Mouse (Mus musculus) layer of hippocampus, adult 8-10 months (tissue): ENCODE results near the gene Iqschfp. TPM values are rescaled to one million over a fixed set of nuclear protein-coding genes. Genes with fewer than 3 reads are reported as not detected.

Source experiments
- DNase-seq, 2 experiments: peaks; one replicate each; pipeline ENCODE4 v3.0.0; 2022; ENCODE audit warnings: low spot score in 2 of 2
- total RNA-seq, 4 experiments: library from RNA; stranded (reverse); gene quantifications; 2 replicates each; pipeline ENCODE4 v1.2.4; 2022

Gene Iqschfp
- total RNA-seq, 4 experiments from 2014 or later = 10.0 to 16.4 (median 14.6) TPM

DNA sequence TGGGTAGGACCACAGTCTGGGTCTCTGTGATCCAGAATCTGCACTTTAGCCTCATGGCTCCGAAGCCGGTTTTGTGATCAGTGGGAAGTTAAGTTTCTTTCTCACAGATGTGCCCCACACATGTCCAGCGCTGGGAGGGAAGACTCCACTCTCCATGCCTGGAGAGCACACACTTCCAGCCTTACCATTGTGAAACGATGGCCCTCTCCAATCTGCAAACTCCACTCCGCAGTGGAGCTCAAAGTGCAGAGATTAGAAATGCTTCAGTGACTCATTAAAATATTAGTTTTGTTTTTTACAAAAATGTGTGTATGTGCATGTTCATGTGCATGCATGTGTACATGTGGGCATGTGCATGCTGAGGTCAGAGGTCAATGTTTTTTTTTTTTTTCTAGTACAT lies 626.6 kb downstream of the Iqschfp start:
- DNase-seq = no peak

DNA sequence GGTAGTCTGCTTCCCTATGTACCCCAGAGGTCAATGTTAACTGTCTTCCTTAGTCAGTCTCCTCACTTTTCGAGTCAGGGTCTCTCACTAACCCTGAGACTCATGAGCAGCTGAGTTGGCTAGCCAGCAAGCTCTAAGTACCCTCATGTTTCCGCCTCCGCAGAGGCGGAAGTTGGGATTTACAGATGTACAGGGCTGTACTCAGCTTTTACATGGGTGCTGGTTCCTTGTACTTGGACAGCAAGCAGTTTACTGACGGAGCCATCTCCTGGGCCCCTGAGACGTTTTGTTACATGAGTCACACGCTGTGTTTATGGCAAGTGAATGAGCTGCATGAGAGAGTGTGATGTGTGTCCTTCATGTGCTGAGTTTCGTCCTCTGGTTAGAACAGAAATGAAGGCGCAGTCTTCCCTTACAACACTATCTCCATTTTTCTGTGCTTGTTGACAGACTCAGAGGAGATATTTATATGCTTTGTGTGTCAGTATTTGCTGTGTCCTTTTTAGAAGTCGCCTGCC lies 633.4 kb downstream of the Iqschfp start:
- DNase-seq = peak in 1 of 2 experiments; percentile 1

DNA sequence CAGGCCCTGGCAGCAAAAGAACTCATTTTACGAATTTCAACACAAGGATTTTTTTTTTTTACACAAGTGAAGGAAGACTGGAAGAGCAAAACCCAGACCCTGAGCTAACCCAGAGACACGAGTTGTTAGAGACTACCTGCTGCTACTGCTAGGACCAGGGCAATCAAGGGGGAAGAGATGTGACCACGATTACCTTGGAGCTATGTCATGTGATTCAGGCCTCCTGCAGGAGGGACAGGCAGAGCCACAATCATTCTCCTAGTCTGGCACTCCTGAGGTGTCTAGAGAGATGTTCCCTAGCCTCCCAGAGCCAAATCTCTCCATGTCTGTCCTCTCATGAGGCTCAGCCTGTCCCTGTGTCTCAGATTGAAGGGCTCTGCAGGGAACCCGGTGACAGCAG lies 634.4 kb downstream of the Iqschfp start:
- no peak for DNase-seq

DNA sequence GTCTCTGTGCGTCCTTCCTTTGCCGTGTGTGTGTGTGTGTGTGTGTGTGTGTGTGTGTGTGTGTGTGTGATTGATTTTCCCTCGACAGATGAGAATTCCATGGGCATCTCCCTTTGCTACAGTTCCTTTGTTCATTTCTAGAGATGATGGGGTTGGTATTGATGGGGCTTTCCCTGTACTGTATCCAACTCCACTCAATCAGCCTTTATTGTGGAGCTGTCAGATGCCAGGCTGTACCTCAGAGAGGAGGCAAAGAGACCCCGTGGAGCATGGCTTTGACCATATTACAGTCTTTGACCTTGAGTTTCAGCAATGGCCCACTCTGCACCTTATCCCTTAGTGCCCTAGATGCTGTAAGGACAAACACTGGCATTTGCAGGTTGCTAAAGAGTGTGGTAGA lies 635.1 kb downstream of the Iqschfp start:
- no peak for DNase-seq

DNA sequence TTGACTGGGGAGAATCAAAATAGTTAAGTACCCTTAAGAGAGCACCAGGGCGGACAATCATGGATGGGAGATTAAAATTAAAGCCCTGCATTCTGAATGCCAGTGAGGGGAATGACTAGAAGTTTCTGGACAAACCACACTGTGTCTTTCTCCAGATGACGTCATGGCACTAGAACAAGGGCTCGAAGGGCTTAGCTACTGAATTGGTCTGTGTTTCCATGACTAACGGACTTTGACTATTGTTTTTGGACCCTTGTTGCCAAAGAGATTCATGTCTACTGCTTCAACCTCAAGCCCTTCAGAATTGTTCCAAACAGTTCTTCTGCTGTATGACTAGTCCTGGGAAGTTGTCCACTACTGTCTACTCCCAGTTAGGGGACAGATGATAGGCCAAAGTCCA lies 639.9 kb downstream of the Iqschfp start:
- DNase-seq = no peak

DNA sequence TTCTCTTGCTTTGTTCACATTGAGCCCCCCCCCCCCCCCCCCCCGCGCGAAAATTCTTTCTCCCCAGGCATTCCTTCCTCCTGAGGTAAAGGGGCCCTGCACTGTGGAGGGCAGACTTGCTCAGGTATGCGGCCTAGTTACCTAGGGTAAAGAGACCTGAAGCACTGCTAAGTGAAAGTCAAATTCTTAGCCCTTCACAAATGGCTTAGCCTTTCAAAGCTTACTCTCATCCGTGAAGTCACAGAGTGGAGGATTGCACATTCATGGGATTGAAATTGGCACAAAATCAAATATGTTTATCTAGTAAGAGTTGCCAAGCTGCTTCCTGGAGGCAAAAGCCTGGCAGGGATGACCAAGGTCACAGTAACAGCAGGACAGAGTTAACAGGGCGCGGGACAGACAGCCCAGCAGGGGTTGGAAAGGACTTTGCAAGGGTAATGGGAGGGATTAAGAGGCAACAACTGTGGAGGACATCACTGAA lies 642.6 kb downstream of the Iqschfp start:
- DNase-seq = no peak

DNA sequence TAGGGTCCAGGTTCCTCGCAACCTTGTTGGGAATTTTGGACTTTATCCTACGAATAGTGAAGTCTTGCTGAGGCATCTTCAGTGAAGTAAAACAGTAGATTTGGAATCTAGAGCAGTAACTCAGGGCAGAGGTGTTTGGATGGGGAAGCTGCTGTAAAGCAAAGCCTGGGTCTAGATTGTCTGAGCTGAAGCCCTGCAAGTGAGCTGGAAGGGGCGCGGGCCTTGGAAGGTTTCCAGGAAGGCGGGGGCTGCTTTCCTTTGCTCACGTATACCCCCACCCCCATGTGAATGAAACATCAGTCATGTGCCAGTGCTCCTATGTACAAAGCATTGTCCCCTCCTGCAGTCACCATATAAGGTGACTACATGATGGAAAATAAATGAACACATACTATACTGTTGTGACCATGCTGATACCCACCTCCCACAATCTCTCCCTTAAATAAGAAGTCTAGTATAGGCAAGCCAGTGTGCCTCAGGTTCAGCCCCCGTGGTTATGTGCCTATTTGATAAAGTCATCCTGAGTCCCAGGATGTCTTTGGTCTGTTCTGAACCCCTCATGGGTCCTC lies 643.2 kb downstream of the Iqschfp start:
- no peak for DNase-seq

DNA sequence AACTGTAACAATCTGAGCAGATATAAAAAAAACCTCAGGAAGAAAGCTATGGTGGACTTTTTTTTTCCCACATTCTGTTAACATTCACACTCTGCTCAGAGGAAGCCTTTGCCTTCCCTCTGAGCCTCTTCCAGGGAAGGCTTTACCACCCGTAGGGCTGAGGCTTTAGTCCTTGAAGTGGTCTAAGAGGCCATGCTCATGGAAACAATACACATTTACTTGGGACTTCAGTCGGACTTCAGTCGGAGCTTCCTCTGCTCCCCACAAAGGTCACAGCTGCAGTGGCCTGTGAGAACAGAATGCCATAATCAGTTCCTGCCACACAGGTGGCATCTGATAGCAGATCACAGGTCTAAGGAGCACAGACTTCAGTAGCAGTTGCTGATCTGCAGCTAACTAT lies 644.0 kb downstream of the Iqschfp start:
- no peak for DNase-seq

DNA sequence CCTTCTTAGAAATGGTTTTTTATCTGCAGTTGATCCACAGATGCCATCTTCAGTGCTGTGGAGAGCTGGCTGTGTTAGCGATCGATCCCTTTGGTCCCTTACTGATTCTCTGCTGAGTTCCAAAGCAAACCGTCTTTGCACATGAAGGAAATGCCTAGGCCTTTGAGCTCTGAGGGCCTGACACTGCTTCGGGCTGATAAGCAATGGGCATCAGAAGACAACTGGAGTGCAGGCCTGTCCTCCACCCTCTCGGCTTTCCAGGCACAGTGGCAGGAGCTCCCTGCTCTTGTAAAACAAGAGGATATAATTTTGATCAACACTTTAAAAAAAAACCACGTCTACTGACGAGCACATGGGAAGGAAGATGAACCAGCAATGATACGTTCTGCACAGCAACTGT lies 649.7 kb downstream of the Iqschfp start:
- DNase-seq = no peak

DNA sequence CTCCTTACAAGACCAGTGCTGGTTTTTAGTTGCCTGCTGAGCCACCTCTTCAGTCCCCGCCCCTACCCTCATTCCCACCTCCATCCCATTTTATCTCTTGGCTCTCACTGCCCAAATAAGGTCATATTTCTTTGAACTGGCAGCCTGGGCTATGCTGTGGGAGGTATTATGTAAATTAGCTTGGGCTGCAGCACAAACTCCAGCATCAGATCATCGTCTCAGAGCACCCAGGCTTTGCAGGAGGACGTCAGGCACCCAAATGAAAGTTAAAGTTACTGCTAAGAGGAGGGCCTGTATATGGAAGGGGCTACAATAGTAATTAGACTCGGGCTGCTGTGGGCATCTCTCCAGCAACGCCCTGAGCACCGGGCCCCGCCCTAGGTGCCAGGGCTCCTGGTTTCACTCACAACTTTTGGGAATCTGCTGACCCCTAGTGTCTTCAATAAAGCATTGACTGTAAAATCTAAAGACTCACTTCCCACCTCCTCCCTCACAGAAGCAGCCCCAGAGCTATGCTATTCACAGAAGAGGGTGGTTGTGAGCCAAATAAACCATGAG lies 651.0 kb downstream of the Iqschfp start:
- peak; percentile 62 to 64 for DNase-seq

DNA sequence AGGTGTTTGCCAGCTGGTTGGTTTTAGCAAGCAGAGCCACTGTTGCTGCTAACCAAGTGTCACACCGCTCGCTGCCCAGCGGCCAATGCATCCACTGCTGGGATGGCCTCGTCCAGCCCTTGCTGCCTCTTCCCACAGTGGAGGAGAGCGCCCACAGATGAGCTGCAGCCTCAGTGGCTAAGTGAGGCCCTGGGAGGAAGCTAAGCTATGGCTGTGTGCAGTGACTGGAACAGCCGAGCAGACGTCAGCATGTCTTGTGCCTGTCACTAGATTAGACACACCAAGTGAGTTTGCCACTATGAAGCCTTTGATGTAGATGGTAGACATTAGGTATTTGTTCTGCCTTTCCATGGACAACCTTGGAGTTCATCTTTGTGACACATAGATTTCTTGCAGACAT lies 652.8 kb downstream of the Iqschfp start:
- no peak for DNase-seq

DNA sequence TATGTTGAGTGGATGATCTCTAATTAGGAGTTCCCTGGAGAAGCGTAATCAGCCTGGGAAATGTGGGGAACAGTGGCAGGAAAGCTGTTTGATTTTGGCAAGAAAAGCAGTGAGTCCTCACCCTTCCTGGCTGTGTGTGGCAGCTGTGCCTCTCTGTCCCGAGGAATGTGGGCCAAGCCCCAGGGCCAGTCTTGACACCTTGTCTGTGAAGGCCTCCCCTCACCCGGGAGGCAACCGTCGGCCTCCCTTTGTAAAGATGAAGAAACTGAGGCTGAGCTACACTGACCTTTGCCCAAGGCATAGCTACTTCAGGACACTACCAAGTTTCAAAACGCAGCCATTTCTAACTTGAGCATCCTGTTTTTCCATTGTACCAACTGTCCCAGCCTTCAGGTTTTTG lies 653.9 kb downstream of the Iqschfp start:
- DNase-seq = no peak

DNA sequence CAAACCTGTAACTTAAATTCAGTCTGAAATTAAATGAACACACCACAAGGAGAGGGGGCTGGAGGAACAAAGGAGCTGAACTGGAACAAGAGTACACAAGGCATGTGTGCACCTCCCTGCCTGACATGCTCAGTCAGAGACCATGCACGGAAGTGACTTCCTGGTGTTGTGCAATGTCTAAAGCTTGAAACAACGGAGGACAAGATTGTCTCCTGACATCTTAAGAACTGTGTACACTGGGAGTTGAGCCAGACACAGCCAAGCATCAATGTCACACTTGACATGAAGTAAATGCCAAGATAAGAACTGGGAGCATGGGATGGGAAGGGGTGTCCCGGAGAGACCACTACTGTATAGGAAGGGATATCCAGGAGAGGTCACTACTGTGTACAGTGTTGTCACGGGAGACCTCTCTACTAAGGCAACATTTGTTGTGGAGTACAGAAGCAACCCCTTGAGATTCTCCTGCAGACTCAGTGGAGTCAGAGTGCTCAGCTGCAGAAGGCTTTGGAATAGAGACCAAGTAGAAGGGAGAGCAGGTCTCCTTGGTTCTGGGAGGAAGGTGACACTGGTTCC lies 663.1 kb downstream of the Iqschfp start:
- no peak for DNase-seq

DNA sequence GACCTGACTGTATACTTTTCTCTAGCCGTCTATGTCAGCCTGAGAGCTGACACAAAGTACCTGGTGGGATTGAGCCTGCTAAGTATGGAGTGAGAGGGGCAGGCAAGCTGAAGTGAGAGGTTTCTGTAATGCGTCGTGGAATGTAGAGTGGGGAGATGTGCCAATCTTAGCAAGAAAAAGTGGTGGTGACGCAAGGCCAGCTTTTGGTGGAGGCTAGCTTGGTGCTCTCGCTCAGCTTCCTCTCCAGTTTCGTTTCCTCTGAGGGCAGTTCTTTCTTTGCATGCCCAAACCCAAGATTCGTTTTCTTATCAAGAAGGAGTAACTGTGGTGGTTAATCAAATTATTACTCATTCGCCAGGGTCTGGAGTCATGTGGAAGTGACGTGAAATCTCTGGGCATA lies 664.9 kb downstream of the Iqschfp start:
- DNase-seq = no peak

DNA sequence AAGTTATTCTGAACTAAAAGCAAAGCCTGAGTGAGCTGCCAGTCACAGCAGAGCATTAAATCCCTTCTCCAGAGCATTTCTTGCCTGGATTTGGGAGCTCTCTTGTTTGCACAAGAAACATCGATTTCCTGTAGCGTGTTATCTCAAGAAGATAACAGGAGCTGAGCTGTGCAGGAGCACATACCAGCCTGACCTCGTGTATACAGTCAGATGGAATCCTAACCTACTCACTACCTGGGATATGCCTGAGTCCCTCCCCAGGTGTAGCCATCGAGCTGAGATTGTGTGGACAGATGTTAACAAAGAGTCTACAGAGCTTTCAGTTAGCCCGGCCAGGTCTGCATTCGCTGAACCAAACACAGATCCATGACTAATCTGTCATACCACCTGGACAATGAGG lies 666.7 kb downstream of the Iqschfp start:
- DNase-seq = no peak

DNA sequence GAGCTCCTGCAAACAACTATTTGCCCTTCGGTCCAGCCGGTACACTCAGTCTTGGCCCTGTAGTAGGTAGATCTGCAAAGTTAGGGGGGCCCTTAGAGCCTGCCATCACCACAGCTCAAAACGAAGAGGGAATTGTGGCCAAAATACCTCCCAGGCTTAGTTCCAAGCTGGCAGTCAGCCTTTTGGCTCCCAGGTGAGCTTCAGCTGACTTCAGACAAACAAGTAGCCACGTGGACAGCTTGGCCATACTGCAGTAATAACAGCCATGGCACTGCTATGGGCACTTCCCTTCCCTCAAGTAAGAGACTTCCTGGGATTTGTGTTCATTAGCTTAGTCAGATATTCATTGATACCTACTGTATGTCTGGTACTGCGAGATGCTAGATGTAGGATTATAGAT lies 668.0 kb downstream of the Iqschfp start:
- DNase-seq = no peak

DNA sequence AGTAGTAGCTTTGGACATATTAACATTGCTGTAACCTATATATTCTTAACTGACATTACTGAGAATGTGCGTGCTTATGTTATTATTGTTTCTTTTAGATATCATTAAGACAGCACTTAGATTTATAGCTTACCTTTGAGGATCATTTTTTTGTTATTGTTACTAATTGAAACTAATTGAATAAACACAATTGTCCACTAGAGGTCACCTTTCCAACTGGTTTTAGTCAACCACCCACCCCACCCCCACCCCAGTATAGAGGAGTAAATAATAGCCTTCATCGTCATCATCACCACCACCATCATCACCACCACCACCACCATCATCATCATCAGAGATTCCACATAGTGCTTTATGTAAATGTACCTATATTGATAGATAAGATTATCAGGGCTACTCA lies 670.8 kb downstream of the Iqschfp start:
- DNase-seq = no peak

DNA sequence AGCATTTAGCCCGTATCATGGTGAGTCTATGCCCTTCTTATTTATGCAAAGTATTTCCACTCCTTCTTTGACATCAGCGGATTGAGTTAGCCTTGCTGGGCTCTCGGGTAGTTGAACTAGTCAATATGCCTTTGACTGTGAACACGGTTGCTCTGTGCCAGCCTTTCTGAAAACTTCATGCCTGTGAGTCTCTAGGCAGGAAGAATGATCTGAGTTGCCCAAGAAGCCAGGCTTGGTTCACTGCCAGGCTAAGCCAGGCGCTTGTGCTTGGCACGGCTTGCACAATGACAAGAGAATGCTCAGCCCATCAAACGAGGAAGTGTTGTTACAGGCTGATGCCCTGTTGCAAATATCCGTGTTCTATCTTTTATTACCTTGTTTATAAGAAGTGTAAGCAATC lies 671.9 kb downstream of the Iqschfp start:
- no peak for DNase-seq

DNA sequence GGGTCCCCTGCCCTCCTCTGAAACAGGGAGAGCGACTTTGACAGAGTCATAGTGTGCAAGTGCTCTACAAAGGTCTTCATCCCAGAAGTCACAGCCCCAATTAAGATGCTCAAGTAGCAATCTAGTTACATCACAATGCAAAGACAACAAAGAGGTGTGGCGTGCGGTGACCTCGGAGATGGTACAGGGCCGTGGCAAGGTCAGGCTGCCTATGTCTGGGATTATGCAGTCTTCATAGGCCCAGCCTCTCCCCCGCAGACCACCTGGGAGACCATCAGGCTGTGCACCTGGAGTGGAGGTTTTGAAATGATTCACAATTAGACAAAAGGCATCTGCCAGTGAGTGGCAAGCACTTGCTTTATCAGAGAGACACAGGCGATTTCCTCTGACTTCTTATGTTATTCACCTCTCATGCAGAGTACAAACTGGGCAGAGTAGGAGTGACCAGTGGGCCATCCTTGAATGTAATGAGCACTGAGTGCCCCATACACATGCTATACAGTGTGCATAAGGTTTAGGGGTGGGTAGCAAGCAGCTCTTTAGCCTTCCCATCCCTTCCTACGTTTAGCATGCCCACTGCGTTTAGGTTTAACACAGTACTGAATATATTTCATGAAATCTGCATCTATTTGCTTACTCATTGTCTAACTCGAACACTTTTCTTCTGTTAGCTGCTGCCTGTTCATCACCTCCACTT lies 673.1 kb downstream of the Iqschfp start:
- no peak for DNase-seq

DNA sequence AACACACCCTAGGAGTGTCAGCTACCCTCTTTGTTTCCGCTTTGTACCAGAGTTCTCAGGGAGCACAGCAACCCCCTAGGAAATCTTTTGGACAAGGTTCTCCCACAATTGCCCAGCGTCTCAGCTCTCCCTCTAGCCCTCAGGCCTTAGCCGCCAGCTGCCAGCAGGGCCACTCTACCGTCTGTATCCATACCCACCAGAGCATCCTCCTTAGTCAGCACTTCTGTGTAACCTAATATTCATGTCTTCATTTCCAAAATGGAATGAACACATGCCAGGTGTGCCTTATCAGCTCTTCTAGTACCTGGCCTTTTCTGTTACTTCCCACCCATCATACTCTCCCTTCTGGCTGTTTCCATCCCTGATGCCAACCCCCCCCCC lies 673.6 kb downstream of the Iqschfp start:
- DNase-seq = no peak

DNA sequence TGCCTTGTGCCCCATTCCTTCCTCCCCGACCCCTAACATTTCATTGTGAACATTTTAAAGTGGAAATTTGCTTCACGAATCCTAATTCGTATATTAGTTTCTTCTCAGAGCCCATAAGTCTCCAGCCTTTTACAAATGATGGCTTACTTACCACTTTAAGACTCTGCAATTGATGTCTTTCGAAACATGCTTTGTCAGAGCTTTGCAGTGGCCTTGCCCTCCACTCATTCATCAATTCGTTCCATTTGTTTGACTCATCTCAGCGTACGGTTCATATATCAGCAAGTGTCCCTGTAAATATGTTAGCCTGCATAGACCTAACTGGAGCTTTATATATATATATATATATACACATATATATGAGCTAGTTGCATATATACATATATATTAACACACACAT lies 675.5 kb downstream of the Iqschfp start:
- no peak for DNase-seq

DNA sequence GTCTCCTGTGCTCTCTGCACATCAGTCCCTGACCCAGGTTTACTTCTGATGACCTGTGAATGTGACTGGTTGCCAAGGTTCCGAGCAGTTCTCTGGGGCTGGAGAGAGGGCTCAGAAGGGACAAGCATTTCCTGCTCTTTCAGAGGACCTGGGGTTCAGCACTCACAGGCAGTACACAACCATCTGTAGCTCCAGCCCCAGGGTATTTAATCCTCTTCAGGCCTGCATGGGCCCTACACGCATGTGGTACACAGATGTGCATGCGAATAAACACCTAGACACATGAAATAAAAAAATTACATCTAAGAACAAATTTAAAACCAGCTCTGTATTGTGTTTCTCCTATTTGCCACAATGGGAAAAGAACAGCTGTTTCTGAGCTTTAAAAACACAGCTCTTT lies 676.1 kb downstream of the Iqschfp start:
- DNase-seq = no peak

DNA sequence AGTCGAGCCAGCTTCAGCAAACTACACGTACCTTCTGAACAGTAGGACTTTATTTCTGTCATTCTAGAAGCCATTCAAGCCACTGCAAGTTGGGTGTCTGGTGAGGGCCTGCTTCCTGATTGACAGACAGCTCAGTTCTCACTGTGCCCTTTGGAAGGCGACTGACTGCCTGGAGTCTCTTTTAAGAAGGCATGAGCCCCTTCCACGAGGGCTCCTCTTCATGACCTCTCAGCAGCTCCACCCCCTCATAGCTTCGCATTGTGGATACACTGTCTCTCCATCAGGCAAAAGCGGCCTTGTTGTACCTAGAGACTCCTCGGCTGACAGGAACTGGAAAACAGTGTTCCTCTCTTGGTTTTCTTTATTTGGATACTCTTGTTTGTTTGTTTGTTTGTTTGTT lies 676.7 kb downstream of the Iqschfp start:
- DNase-seq = no peak
